In the genomic region with DNA sequence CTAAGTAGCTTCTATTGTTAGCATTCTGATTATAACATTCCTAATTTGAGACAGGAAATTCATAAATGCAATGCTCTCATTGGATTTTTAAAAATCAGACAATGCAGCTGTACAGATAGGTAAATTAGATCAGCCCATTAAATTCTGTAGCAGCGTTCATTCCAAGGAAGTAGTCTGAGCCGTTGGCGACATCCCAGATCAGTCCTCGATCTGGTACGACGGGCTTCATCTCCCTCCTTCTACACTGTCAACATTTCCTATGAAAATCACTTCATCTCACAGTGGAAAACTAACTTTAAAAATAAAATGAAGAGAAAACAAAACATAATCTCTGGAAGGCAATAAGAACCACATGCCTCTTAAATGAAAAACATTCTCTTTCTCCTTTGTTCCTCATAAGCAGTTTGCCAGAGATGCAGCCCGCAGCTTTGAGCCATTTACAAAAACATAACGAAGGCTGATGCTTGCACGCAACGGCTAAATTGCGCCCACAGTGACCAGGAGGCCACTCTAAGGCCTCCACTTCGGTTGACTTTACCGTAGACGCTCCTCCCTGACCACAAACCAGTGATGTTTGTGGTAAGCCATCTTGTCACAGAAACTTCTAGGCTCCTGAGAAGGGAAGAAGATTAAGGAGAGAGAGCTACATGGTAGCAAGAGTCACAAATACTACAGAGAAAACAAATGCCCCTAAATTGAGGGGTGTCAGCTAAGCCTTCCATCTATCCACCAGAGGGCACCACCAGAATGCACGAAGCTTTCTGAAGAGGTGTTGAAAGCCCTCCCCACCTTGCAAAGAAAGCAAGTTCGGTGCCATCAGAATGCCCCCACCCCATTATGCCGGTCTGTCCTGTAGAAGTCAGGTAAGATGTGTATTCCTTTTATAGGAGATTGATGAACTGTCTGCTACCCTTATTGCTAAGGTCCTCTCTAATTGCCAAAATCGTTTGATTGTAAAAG, we compare ENCODE assay signal across 8 mouse cellular contexts.
DNase-seq lines count a peak whose midpoint lies in the region; ATAC-seq lines count a peak whose summit lies in the region.

No protein-coding gene starts in this region.

- H3K4me3 ChIP-seq in hindbrain, embryonic 10.5 days = no peak overlapping the region
- H3K4me3 ChIP-seq in hindbrain, embryonic 14.5 days (replicated peaks; ENCODE audit: low read length) = no peak overlapping the region
- H3K4me3 ChIP-seq in limb, embryonic 11.5 days (ENCODE audit: low read depth, low read length) = no peak overlapping the region

- H3K27ac ChIP-seq in hindbrain, embryonic 10.5 days = no peak overlapping the region
- H3K27ac ChIP-seq in hindbrain, embryonic 14.5 days = no peak overlapping the region
- H3K27ac ChIP-seq in limb, embryonic 11.5 days (replicated peaks; ENCODE audit: low read depth, low read length) = no peak overlapping the region

- H3K4me2 ChIP-seq in hindbrain, embryonic 14.5 days (replicated peaks) = no peak overlapping the region
- no peak overlapping the region for H3K4me2 ChIP-seq in limb, embryonic 11.5 days (ENCODE audit: low read depth, severe bottlenecking)

- no peak overlapping the region for H3K9ac ChIP-seq in hindbrain, embryonic 14.5 days
- no peak overlapping the region for H3K9ac ChIP-seq in limb, embryonic 11.5 days (ENCODE audit: low read length)

- H3K27me3 ChIP-seq in hindbrain, embryonic 10.5 days (ENCODE audit: insufficient read depth, poor library complexity, severe bottlenecking) = no peaks in the 10 kb centered on the region
- H3K27me3 ChIP-seq in hindbrain, embryonic 14.5 days (ENCODE audit: control insufficient read depth, insufficient read depth, low read length) = no peaks in the 10 kb centered on the region
- no peaks in the 10 kb centered on the region for H3K27me3 ChIP-seq in limb, embryonic 11.5 days (ENCODE audit: control insufficient read depth, insufficient read depth, low read length)

- H3K36me3 ChIP-seq in hindbrain, embryonic 10.5 days = no peaks in the 10 kb centered on the region
- no peaks in the 10 kb centered on the region for H3K36me3 ChIP-seq in hindbrain, embryonic 14.5 days (replicated peaks; ENCODE audit: control insufficient read depth, insufficient read depth)
- no peaks in the 10 kb centered on the region for H3K36me3 ChIP-seq in limb, embryonic 11.5 days (ENCODE audit: control insufficient read depth, insufficient read depth, low read length)

- no peaks in the 10 kb centered on the region for H3K9me3 ChIP-seq in hindbrain, embryonic 10.5 days
- H3K9me3 ChIP-seq in hindbrain, embryonic 14.5 days (ENCODE audit: control insufficient read depth, low read length) = no peaks in the 10 kb centered on the region
- H3K9me3 ChIP-seq in limb, embryonic 11.5 days (ENCODE audit: control insufficient read depth, low read length) = no peaks in the 10 kb centered on the region

- peak; percentile 37 for DNase-seq in hindbrain, embryonic 10.5 days (ENCODE audit: low spot score)
- DNase-seq in hindbrain, embryonic 14.5 days (ENCODE audit: low spot score) = no peak
- DNase-seq in 416B (ENCODE audit: low read depth) (peak; percentile 17), adipocyte (ENCODE audit: low spot score) (peak; percentile 69)
- DNase-seq in frontal cortex, adult 2 months (ENCODE audit: extremely low spot score in 1 of 2, low spot score in 1 of 2) = peak; percentile 7 to 58
- peak; percentile 48 for DNase-seq in limb, embryonic 11.5 days (ENCODE audit: low spot score)
- peak; percentile 26 for DNase-seq in retina, adult 2 months (ENCODE audit: low read depth, low spot score)
- no peak for DNase-seq in urinary bladder, postnatal 10 days (ENCODE audit: low spot score)

- peaks cover 17% of the 10 kb centered on the region for H3K4me1 ChIP-seq in hindbrain, embryonic 10.5 days (replicated peaks)
- H3K4me1 ChIP-seq in hindbrain, embryonic 14.5 days (replicated peaks; ENCODE audit: control insufficient read depth, insufficient read depth, low read length) = no peaks in the 10 kb centered on the region
- H3K4me1 ChIP-seq in limb, embryonic 11.5 days (ENCODE audit: control insufficient read depth, insufficient read depth, low read length) = no peaks in the 10 kb centered on the region

- ATAC-seq in hindbrain, embryonic 14.5 days (ENCODE audit: low FRiP score) = no peak
- ATAC-seq in limb, embryonic 11.5 days (ENCODE audit: insufficient number of reproducible peaks, low FRiP score, low TSS enrichment, low read depth) = 0 out of 2 replicates have a peak, but pooled peaks have one; percentile 27

- 75% methylated on average over 18 of the region's 18 CpGs for WGBS in hindbrain, embryonic 10.5 days
- WGBS in hindbrain, embryonic 14.5 days = 68% methylated on average over 18 of the region's 18 CpGs
- WGBS in limb, embryonic 11.5 days = 68% methylated on average over 18 of the region's 18 CpGs

Comparison
In these comparisons a context has a peak if more than half of its experiments do, and no peak if none do; other contexts are left out.
1. DNase-seq: peak in hindbrain, embryonic 10.5 days (single experiment), 416B (single experiment), adipocyte (single experiment), frontal cortex, adult 2 months (2 of 2), limb, embryonic 11.5 days (single experiment) and retina, adult 2 months (single experiment); none in hindbrain, embryonic 14.5 days (single experiment) and urinary bladder, postnatal 10 days (single experiment).